Mouse (Mus musculus) left cerebral cortex, adult 9 months (tissue): Measurements from ENCODE around the gene BC030867.

Experiments
- DNase-seq, 2 experiments: peaks; one replicate each; pipeline ENCODE4 v3.0.0; 2022; ENCODE audit warnings: low spot score in 2 of 2

BC030867 gene

DNA sequence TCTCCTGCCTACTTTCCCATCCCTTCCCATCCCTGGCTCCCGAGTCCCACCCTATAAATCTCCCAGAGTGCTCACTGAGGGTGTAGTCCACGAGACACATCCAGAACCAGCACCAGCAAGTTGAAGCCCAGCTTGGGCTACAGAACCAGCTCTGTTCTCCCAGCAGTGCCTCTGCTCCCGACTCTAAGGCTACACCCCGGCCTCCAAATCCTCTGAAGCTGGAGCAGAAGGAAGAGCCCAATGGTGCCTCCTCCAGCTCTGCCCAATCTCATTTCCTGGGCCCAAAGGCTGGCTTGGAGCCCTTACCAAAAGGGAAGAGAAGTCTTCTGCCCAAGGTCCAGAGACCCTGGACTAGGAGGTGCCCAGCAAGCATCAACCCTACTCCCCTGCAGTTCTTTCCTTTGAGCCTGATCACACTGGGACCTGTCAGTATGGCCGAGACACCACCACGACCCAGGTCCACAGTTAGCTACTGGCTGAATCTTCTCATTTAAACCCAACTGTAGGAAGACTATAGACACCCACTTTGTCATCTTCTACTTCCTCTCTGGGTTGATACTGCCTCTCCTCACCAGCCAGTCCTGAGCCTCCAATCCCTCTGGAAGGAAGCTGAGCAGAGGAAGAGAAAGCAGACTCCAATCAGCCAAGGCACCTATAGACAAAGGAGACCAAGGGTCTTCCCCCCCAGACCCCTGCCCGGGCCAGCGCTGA is 27.3 kb upstream of the BC030867 start:
- DNase-seq = no peak

DNA sequence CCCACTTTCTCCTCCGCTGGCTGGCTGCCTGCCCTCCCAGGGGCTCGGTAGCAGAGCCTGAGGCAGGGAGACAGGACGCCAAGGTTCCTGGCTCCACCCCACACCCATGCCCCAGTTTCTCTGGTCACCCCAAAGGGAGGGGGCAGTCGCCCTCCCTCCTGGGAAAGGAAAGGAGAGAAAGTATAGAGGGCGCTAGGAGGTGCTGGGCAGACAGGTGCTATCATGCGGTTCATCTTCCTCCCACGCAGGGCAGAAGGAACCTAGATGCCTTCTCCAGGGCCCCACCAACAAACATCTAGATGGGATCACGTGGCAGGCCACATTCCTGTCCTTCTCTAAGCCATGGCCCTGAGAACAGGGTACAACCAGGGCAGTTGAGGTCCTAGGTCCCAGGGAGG is 26.7 kb upstream of the BC030867 start:
- no peak for DNase-seq

DNA sequence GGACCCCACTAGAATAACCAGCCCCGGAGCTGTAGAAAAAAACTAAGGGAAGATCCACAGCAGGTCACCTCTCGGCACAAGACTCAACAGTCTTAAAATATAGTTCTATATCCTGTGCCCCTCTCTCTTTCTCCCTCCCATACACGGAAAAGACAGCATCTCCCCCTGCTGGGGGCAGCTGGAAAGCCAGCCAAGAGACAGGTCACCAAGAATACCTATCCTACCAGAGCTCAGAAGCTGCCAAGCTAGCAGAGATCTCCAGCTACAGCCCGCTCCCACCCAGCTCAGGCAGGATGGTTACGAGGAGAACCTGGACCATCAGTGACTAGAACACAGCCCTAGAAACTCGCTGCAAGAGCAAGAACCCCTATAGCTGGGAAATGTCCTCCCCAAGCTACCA is 25.5 kb upstream of the BC030867 start:
- DNase-seq = no peak

DNA sequence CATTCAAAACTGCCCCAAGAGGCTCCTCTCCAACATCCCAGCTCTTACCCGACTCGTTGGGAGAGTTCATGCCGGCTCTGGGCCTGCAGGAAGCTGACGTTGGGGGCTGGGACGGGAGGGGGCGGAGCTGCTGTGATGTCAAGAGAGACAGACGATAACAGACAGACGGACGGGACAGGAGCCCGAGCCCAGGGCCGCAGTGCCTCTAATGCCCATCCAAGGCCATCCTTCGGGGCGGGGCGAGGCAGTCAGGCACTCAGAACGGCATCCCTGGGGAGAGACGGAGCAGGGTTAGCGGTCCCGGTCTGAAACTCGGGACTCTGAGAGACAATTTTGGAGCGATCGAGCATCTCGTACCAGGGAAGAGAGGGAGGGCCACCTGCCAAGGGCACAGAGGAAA is 24.0 kb upstream of the BC030867 start:
- DNase-seq = no peak

DNA sequence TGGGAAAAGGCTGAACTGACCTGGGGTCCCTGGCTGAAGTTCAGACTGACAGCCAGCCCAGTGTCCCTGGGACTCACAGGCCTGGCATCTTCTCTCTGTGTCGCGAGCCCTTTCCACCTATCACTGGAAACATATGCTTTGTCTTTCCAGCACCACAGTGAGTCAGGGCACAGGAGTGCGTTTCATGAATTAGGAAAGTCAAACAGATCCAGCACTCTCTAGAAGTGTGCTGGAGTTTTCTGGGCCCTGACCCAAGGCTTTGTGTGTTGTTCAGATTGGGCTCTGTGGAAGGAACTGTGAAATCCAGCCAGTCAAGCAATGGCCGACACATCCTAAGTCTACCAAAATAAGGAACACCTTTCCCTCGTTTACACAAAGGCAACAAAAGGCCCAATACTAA is 23.5 kb upstream of the BC030867 start:
- DNase-seq = no peak

DNA sequence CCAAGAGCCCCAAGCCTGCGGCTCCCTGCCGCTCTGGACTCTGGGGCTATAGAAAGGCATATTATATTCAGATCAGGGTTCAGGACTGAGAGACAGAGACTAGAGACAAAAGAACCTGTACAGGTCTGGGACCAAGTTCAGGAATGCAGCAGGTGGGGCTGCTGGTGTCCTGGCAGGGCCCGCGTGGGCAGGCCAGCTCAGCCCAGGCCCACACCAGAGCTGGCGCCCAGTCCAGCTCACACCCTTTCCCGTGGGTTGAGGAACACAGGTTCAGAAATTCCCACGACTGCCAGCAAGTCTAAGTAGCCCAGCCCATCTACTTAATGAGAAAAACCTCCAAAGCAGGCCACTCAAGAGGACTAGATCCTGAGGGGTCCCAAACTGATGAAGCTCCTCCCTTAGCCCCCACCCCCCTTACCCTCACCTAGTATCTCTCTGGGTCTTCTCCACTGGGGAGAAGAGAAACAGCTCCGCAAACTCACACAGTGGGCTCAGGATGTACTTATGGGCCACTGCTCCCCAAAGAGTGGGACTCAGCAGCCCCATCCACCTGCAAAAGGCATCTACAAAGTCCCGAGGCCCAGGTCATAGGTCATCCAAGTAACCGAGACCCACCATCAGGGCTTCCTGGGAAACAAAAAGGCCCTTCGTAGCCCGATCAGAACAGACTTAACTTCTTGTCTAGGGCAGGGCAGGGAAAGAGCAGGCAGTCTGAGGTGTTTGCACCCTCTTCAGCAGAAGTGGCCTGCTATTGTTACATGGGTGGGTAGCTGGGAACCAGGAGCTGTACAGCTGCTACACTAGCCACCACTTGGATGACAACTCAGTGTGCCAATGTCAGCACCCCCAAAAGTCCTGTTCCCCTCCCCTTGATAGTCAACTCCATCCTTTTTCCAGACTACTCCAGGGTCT is 22.4 kb upstream of the BC030867 start:
- no peak for DNase-seq

DNA sequence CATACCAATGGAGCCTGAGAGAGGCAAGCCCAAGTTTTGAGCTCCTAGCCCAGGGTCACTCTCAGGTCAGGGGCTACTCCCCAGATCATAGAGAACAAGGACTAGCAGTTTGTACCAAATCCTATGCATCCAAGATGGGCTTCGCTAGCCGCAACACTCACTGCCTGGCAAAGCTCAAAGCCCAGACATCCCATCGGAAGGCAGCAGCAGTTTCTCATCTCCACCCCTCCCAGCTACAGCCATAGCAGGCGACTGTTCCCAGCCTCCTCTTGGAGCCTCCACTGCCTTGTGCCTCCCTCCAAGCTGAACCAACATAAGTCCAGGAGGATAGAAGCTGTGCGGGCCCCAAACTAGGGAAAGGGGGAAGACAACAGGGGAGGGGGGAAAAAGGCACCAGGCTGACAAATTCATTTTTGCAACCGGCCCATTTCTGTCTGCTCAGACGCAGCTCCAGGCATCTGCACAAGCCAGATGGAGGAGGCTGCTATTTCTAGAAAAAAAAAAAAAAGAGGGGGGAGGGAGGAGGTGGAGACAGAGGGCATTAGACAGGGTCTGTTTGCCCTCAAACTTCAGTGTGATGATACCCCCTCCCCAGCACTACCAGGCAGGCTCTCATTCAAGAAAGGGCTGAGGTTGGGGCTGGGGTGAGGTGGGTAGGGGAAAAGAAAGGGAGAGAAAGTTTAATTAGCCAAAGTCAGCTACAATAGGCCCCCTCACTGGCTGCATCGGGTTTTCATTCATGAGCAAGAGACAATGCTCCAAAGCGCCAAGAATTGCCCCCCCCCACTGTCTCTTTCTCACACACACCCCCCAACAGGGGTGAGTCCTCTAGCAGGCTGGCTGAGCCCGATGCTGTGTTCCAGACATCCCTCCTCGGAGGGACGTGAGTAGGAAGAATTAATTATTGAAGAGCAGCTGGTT is 21.2 kb upstream of the BC030867 start:
- DNase-seq = no peak

DNA sequence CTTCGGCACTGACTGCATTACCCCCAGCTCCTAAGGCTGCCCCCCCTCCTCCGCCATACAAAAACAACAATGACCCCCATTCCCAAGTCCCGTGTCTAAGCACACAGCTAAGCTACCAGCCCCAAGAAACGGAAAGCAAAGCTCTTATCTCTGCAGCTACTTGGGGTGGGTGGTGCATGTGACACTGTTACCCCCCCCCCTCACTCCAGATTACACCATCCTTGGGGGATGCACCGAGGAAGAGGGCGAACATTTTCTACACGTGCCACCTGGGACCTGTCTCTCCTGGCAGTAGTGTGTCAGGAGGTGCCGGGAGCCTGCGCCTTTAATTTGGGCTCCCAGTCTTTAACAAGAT is 20.5 kb upstream of the BC030867 start:
- no peak for DNase-seq

DNA sequence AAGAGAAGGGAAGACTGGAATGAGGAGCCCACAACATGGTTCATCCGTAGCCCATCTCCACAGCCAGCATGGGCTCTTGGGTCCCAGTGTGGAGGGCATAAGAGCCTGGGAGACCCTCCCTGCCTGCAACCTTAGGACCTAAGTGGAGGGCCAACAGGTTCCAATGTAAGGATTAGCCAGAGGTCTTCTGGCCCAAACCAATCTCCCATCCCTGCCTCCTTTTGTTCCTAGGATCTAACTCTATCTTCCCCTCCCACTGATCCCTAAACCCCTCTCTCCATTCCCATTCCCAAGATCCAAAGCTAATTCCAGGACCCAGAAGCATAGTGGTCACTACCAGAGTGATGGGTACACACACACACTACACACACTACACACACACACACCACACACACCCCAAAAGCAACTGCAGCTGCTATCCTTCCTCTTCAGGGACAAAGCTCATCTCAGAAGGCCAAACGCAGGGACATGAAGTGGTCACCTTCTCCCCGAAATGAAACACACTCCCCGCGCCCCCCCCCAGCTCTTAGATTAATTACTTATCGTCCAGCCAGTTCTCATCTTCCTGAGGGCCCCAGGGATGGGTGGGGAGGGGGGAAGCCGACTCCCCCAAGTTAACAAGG is 19.9 kb upstream of the BC030867 start:
- no peak for DNase-seq

DNA sequence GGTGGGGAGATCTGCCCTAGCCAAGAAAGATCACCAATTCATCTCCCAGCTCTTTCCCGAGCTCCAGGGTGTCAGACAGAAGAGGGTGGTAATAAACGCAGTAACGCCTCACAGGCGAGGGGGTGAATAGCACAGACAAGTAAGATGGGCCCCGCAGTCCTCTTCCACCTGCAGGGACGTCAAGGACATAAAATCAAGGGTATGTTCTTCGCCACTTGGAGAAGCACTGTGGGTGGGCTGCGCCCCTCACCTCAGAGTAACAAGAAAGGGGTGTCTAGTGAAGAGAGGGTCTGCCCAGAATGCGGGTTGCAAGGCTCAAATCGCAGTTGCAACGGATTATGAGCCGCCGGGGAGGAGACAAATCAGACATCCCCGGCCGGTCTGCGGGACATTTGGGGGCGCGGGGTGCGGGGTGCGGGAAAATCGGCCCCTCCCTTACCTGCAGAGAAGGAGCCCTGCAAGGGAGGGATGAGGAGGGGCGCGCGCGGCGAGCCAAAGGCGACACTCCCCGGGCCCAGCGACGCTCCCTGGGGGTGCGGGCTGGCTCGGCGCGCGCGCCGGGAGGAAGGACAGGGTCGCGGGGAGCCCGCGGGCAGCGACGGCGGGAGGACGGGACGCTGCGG is 19.2 kb upstream of the BC030867 start:
- DNase-seq = no peak

DNA sequence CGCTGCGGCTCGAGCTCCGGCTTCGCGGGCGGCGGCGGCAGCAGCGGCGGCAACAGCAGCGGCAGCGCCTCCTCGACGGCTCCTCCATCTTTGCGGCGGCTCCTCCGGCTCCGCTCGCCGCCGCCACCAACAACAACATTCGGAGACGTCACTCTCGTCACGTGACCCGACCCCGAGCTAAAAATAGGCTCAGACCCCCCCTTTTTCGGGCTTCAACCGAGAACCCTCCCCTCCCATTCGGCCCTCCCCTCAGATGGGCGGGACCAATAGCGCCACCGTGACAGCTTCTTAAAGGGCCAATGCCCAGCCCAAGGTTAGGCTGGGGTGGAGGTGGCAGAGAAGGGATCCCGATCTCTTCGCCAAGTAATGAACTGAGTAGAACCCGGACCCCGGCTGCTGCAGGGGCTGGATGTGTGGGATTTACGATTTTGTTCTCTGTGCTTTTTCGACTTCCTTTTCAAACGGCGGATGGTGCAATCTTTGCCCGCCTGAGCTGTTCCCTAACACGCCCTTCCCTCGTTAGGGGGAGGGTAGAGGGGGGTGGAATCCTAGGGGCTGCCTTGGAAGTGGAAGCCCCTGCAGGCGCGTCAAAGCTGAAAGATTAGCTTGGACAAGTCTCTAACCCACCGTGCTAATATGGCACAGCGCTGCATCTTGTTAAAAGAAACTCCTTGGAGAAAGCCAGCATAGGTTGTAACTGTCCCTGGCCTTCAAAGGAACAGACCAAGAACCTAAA is 18.5 kb upstream of the BC030867 start, which contains the start of gene Hdac5:
TSS of gene Hdac5 (minus strand) at position 161 of the 736 bp plus-strand sequence.
- peak; percentile 92 to 99 for DNase-seq

DNA sequence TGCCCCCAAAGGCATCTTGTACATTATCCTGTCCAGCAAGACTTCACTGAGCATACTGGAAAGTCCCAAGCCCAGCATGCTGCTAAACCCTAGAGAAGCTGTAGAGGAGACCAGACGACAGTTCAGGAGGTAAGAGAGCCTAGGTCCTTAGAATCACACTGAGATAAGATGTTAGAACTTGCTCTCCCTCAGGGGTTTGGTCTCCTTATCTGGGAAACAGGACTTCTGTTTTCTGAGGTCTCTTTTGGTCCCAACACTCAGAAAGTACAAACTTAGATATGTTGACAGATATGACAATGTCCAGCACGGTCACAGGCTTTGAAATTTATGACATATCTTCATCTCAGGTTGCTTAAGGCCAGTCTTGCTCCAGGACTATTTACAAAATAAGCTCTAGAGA is 12.7 kb upstream of the BC030867 start:
- DNase-seq = no peak

DNA sequence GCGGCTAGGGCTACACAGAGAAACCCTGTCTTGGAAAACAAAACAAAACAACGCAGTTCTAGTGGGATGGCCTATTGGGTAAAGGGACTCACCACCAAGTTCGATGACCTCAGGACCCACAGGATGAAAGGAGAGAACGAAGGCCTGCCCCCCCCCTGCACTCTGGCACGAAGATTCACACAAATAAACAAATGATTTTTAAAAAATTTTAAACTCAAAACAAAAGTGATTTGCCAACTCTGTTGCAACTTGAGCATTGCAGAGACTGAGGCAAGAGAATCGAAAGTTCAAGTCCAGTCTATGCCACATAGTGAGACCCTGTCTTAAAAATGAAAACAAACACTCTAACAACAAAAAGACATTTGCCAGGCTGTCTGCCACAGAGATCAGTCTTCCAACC is 8.0 kb upstream of the BC030867 start:
- no peak for DNase-seq

DNA sequence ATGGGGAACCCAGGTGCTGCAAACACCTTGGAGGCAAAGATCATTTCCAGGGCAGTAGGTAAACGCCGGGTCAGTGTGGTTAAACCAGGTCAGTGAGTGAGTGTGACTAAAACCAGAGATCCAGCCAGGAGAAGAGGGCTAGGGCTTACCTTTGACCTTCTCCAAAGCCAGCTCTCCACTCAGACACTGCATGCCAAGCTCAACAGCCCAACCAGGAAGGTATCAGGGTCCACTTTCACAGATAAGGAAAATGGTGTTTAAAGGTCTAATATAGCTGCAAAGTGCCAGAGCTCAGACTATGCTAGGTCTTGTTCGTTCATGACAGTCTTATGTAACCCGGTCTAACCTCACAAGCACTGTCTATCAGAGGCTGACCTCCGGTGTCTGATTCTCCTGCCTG is 7.4 kb upstream of the BC030867 start:
- no peak for DNase-seq

DNA sequence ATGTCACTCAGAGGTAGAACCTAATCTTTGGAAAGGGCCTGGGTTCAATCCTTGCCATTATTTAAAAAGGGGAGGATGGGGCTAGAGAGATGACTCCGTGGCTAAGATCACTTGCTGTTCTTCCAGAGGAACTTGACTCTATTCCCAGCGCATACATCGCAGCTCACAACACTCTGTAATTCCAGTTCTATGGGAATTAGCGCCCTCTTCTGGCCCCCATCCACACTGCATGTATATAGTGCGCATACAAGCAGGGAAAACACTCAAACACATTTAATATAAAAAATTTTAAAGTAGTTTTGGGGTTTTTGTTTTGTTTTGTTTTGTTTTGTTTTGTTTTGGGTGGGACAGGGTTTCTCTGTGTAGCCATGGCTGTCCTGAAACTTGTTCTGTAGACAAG is 6.8 kb upstream of the BC030867 start:
- DNase-seq = no peak

DNA sequence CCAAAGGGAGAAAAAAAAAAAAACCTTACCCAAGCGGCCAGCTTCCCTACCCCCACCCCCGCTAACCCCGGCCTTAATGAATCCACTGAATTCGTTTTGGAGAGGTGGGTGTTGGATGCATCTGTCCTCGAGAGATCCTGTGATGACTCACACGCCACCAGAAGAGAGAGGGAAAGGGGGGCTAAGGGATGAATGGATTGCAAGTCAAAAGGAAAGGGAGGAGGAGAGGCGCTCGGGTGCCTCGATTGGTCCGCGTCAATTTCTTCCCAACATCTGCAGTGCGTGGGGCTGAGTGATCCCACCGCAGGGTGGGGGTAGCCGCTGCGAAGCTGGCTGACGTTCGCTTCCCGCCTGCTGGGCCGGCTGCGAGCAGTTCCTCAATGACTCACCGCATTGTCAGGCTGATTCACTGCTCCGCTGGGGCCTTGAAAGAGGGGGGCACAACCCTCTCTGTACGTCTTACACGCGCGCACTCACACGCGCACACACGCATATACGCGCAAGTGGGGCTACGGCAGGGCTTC is 3.7 kb upstream of the BC030867 start:
- DNase-seq = peak; percentile 86 to 87

DNA sequence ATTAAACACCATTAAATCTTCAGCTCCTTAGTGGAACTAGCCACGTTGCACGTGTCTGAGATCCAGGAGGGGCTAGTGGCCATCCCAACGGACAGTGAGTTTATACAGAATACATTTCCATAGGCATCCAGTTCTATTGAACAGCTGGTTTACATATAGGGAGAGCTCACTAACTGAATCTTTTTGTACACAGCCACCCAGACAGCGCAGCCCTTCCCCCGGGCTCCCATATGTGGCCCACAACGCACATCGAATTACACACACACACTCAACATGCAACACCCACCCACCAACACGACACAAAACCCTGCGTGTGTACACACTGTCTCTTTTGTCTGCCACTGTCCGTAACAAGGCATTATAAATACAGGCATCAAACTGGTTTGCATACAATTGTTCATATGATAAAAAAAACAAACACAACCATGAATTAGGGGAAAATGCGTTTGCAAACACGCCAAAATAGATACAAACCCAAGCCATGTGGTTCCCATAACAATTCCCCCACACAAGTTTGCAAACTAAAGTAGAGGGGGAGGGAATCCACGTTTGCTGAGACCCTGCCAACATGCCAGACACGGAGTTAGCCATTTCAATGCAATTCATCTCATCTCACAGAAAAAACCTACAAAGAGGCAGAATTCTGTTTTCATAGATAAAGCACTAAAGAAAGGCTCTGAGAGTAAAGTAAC is 3.0 kb upstream of the BC030867 start:
- DNase-seq = no peak

DNA sequence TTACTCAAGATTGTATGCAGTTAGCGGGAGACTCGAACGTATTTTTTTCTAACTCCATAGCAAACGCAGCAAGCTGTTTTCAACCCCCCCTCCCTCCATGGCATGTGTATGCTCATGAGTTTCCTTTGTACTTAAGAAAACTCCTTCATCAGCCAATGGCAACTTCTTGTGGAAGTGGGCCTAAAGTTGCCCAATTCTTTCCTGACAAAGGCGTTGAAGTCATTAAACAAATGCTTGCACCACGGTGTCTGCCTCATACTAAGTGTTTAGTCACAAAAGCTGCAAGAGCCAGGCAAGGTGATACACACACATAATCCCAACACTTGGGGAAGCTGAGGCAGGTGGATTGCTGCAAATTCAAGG is 2.4 kb upstream of the BC030867 start:
- DNase-seq = no peak

DNA sequence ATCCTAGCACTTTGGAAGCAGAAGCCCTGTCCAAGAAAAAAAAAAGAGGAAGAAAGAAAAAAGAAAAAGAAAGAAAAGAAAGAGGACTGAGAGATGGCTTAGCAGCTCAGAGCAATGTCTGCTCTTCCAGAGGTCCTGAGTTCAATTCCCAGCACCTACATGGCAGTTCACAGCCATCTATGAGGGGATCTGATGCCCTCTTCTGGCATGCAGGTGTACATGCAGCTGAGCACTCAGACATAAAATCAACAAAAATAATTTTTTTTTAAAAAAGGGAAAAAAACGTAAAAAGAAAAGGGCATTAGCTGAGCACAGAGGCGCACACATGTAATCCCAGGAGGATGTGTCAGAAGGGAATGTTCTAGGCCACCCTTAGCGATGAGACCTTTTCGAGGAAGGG is 1.8 kb upstream of the BC030867 start:
- no peak for DNase-seq
